Mouse (Mus musculus) brain, embryonic 14.5 days (tissue): Measurements from ENCODE around the gene Asb6.

ENCODE experiments used
- CTCF ChIP-seq: fragments of 200-500 bp; IDR thresholded peaks from 2 replicates; pipeline ENCODE4 v1.5.1; 2012; ENCODE audit warnings: inconsistent platforms, mild to moderate bottlenecking, moderate library complexity, borderline replicate concordance; ENCODE audit not compliant: insufficient read depth, insufficient read length; ENCODE audit errors: extremely low read depth
- POLR2A ChIP-seq: fragments of 200-500 bp; IDR thresholded peaks from 2 replicates; pipeline ENCODE4 v1.6.1; 2012; ENCODE audit warnings: mild to moderate bottlenecking, inconsistent platforms, borderline replicate concordance; ENCODE audit not compliant: poor library complexity, insufficient read depth, insufficient read length, severe bottlenecking; ENCODE audit errors: extremely low read depth

DNA sequence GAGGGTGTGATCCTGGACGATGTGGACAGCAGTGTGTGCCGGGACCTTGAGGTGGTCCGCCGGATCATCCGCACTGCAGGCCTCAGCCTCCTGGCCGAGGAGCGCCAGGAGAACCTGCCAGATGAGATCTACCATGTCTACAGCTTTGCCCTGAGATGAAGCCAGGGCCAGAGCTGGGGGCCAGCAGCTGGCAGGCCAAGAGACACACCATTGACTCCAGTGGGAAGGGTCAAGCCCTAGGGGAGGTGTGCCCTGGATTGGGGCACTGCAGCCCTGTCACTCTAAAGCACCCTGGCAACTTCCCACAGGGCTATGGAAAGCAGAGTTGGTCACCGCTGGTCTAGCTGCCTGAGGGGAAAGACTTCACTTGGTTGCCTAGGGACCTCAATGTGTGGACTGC lies 7.7 kb downstream of the Asb6 start:
- no peak for TF ChIP-seq CTCF
- TF ChIP-seq POLR2A, result no peak
